Mouse (Mus musculus): ENCODE data around the gene Cdh23.

DNA sequence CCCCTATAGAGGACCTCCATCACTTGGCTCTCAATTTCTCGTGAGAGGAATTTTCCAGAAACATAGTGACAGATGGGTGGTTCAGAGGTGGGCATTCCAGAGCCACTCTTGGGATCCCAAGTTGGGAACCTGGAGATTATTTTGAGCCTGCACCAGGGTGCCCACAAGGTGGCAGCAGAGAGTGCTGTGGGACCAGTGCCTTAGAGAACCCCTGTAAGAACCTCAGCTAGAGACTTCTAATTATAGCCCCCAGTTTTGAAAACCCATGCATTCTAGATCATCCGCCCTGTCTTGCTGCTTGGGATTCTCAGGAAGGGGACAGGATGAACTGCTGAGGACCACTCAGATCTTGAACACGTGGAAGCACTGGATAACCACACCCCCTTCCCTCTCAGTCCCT lies 278.2 kb downstream of the Cdh23 start:
- TF ChIP-seq CTCF (IDR thresholded peaks at IDR 0.05; ENCODE audit: low read depth, low read length): no peak
- no peak for TF ChIP-seq GATA1 (IDR thresholded peaks at IDR 0.05; ENCODE audit: borderline replicate concordance, low read length)
- TF ChIP-seq POLR2AphosphoS5 (IDR thresholded peaks at IDR 0.05; ENCODE audit: insufficient replicate concordance, low read depth, low read length): no peak

Data from G1E (cell line).